Mouse (Mus musculus) small intestine, adult 2 months (tissue): ENCODE data around the gene Fancd2.

Source experiments
- CTCF ChIP-seq: fragments of 200-500 bp; IDR thresholded peaks from 2 replicates; pipeline ENCODE4 v1.5.1; 2012; ENCODE audit warnings: low read depth, mild to moderate bottlenecking, control low read depth, inconsistent platforms, low read length, moderate library complexity, mixed read lengths; ENCODE audit not compliant: insufficient replicate concordance, insufficient read length; ENCODE audit errors: extremely low read depth
- POLR2A ChIP-seq: fragments of 200-500 bp; IDR thresholded peaks from 2 replicates; pipeline ENCODE4 v1.6.1; 2012; ENCODE audit warnings: low read depth, mild to moderate bottlenecking, control low read depth, inconsistent platforms, low read length, moderate library complexity

DNA sequence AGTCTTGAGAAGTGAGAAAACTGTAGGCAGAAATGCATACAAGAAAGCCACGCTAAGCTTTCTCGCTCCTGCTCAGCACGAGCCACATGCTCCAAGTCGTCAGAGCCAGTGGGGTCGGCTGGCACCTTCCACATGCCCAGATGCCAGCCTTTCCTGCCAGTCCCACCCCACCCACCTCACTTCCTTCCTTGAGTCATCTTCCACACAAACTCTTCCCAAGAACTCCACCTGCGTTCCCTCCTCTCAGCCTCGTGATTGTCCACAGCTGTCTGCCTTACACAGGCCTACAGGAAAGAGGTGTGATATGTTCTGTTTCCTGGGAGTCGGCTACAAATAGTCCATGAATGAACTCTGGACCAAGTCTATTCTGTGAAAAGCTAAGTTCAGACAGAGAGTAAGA, 8.1 kb upstream of the Fancd2 start:
- no peak for TF ChIP-seq CTCF
- TF ChIP-seq POLR2A: no peak
